Mouse (Mus musculus): ENCODE measurements around the gene Gm973. TPM values are rescaled to one million over a fixed set of nuclear protein-coding genes. Genes with fewer than 3 reads are reported as not detected.

The Gm973 gene
- total RNA-seq, 2 experiments from 2014 or later, result 0.87 to 1.4 TPM

DNA sequence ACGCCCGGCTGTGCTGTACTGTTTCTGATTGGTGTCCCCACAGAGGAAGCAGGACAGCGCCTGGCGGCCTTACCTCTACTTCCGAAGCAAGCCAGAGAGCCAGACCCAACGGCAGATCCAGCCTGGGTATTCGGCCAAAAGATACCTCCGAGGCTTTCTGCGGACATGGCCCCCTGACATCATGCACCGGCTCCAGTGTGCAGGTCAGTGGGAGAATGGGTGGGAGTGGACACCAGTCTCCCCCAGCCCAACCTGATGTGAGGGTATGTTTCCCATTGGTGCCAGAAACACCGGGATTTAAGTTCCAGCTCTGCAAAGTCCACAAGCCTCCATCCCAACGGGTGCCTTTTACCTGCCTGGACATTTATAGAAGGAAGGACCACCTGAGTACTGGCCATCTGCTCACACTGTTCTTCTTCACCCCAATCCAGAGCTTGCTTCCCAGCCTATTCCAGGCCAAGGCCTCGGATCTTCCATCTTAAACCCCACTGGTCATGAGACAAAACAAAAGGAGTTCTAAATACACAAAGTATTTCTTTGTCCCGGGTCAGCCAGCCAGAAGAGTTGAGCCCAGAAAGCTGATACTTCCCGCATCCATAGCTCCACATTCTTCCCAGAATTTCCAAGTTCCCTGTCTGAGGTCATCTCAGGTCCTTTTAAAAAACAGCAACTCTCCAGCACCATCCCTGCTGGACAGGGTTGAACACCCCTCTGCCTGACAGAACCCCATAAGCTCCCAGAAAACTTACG lies 25.4 kb downstream of the Gm973 start:
- no peak for DNase-seq (ENCODE audit: low spot score)

- no peak for DNase-seq (ENCODE audit: low spot score)
Observed at GRCm38 (mm10) chr1:59542231-59542630, 26.2 kb downstream of the Gm973 start.

DNA sequence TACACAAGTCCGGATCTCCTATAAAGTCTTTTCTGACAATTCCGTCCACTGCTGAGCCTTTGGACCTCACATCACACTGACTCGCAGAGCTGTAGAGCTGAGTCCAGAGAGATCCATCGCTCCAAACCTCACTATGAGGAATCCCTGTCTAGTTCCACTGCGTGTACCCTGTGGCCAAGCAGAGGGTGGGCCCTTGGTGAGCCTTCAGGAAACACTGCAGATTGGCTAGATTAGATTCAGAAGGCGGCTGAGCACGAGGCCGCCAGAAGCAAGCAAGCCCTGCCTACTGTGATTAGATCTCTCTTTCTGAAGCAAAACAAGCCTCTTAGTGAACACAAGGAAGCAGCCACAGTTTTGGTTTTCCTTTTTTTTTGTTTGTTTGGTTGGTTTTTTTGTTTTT lies 27.8 kb downstream of the Gm973 start:
- DNase-seq (ENCODE audit: low spot score), result no peak

GRCm38 (mm10) chr1:59548486-59548885 lies 32.4 kb downstream of the Gm973 start:
- no peak for DNase-seq (ENCODE audit: low spot score)

GRCm38 (mm10) chr1:59549036-59549675 lies 33.1 kb downstream of the Gm973 start:
- no peak for DNase-seq (ENCODE audit: low spot score)

GRCm38 (mm10) chr1:59550227-59550626 lies 34.2 kb downstream of the Gm973 start:
- no peak for DNase-seq (ENCODE audit: low spot score)

DNA sequence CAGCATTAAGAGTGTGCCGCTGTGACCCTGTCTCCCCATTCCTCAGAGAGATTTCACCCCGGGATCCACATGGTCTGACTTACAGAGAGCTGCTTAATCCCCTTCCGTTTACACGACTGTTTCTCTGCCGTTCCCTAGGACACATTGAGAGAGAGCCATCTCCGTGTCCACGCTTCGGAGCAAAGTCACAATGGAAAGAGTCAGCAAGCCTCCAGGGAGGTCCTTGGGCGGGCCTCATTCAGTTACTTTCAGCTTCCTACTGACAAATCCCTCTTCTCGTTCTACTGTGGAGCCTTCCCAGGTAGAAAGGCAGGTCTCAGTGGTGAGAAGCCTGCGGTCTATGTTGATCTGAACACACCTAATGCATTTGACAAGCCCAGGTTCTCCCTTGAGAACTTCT lies 34.9 kb downstream of the Gm973 start:
- DNase-seq (ENCODE audit: low spot score), result no peak

- no peak for DNase-seq (ENCODE audit: low spot score)
Observed at GRCm38 (mm10) chr1:59553708-59554107, 37.6 kb downstream of the Gm973 start.

GRCm38 (mm10) chr1:59563581-59563980 lies 47.5 kb downstream of the Gm973 start:
- DNase-seq (ENCODE audit: low spot score), result no peak

GRCm38 (mm10) chr1:59565804-59566203 lies 49.7 kb downstream of the Gm973 start:
- no peak for DNase-seq (ENCODE audit: low spot score)

- no peak for DNase-seq (ENCODE audit: low spot score)
Observed at GRCm38 (mm10) chr1:59566281-59566680, 50.2 kb downstream of the Gm973 start.

- no peak for DNase-seq (ENCODE audit: low spot score)
Observed at GRCm38 (mm10) chr1:59566926-59567325, 50.9 kb downstream of the Gm973 start.

GRCm38 (mm10) chr1:59567521-59567920 lies 51.5 kb downstream of the Gm973 start:
- no peak for DNase-seq (ENCODE audit: low spot score)

DNA sequence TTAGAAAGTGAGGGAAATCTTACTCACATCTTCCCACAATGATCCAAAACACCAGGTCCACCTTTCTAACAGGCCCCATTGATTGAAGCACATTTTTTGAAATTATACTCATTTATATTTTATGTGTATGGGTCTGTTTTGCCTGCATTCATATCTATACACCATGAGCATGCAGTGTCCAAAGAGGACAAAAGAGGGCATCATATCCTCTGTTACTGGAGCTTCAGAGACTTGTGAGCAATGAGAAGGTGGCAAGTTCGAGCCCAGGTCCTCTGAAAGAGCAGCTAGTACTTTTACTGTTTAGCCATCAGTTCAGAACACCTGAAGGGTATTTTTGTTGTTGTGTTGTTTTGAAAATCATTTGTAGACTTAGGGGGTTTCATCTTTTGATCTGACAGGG lies 52.2 kb downstream of the Gm973 start:
- no peak for DNase-seq (ENCODE audit: low spot score)

- no peak for DNase-seq (ENCODE audit: low spot score)
Observed at GRCm38 (mm10) chr1:59569301-59569700, 53.2 kb downstream of the Gm973 start.

- no peak for DNase-seq (ENCODE audit: low spot score)
Observed at GRCm38 (mm10) chr1:59570767-59571166, 54.7 kb downstream of the Gm973 start.

DNA sequence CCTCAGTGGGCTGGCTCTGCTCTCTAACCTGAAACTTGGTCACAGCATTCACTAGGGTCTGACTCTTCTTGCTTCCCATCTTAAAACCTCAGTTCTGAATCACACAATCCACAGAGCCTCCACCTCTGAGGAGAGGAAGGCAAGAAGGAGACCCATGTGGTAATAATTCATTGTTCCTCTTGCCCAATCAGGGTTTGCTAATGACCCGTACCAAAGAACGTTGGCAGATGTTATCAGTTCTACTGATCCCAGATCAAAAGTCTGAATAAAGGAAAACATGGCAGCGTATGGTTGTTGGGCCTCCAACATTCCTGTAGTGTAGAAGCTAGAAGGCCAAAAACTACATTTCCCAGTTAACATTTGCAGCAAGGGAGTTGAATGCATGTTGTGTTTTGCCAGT lies 55.4 kb downstream of the Gm973 start:
- DNase-seq (ENCODE audit: low spot score), result no peak

DNA sequence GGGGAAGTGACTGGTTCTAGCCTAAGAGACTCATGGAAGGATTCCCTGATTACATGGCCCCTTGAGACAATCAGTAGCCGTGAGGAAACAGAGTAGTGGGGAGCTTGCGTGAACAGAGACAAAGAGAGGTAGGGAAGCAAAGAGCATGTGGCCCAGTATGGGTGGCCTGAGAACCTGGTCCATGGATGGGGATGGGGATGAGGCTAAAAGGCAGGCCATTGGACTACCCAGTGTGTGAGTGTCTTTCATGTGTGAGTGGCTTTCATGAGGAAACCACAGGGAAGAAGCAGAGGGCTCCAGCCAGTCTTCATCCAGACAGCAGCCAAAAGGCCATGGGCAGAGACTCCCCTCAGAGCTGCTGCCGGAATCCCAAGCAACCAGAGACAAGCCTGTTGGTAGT lies 57.8 kb downstream of the Gm973 start:
- no peak for DNase-seq (ENCODE audit: low spot score)

DNA sequence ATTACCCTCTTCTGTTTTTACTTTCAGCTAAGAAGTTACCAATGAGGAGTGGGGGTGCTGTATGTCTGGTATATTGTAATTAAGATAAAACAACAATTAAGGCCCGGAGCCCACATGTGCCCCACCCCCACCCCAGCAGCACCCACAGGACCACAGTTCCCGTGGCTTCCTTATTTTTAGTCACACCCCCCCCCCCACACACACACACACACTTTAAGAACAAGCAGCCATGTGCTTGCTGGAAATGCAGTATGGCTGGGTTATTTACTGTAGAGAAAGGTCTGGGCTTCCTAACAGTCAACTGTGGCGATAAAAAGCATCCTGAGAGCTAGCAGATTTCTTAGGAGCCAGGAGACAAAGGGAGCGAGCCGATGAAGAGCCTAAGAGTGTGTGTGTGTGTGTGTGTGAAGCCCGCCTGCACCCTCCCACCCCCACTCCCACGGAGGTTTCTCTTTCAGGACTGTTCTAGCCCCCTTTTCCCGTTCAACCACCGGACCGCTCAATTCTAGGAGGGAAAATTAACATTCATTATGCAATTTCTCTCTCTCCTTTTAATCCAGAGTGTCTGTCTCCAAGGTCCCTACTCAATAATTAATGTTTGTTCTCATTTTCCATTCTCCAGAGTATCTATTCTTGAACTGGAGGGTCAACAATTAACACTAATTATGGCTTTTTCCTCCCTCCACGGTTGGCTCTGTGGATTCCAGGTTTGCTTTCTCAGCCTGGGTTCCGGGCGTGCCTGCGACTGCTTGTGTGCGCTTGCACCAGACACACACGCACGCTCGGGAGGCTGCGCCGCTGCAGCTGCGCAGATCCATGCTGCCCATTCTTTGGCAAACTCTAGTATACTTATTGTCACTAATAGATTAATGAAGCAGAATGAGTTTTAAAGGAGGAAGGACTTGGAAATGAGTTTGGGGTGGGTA lies 58.5 kb downstream of the Gm973 start:
- no peak for DNase-seq (ENCODE audit: low spot score)

- no peak for DNase-seq (ENCODE audit: low spot score)
Observed at GRCm38 (mm10) chr1:59578770-59579169, 62.7 kb downstream of the Gm973 start.

- no peak for DNase-seq (ENCODE audit: low spot score)
Observed at GRCm38 (mm10) chr1:59579327-59579726, 63.3 kb downstream of the Gm973 start.

- no peak for DNase-seq (ENCODE audit: low spot score)
Observed at GRCm38 (mm10) chr1:59580131-59580751, 64.2 kb downstream of the Gm973 start.
